Comparison of ENCODE assay signal across 16 mouse cellular contexts in the genomic region with DNA sequence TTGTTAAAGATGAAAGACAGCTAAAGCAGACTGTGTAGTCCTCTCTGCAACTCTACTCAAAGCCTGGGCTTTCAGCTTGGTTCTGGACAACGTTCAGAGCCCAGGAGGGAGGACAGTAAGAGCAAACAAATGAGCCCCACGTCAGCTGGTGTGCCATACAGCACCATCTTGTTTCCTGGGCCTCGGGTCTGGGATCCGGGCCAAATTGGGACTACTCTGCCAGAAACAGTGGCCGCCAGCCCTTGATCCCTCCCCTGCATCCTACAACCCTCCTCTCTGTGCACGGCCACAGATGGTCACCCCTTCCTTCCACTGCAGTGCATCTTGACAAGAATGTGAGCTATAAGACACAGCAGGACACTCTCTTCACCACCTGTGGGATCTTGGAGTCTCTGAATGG.
DNase-seq lines count a peak whose midpoint lies in the region; ATAC-seq and TF ChIP-seq lines count a peak whose summit lies in the region.
"Had no signal": no experiment of that assay in that cellular context is flagged by ENCODE, and none has a peak within 500 bp of the region (broad histone marks: within the 10 kb centered on the region; RNA-seq: fewer than 3 reads in every experiment).

No protein-coding gene starts in this region.

- no peak overlapping the region for H3K9ac ChIP-seq in hindbrain, postnatal 0 days (replicated peaks; ENCODE audit: low read length)
- no peak overlapping the region for H3K9ac ChIP-seq in hindbrain, embryonic 12.5 days
- no peak overlapping the region for H3K9ac ChIP-seq in midbrain, postnatal 0 days (replicated peaks; ENCODE audit: low read length, poor library complexity, severe bottlenecking)
- no peak overlapping the region for H3K9ac ChIP-seq in midbrain, embryonic 15.5 days
- H3K9ac ChIP-seq: limb, embryonic 15.5 days; liver, postnatal 0 days; neural tube, embryonic 12.5 days had no signal

- no peak overlapping the region for H3K4me3 ChIP-seq in hindbrain, postnatal 0 days (ENCODE audit: low read length)
- no peak overlapping the region for H3K4me3 ChIP-seq in hindbrain, embryonic 12.5 days
- H3K4me3 ChIP-seq in midbrain, postnatal 0 days (ENCODE audit: low read depth, low read length), result no peak overlapping the region
- H3K4me3 ChIP-seq in midbrain, embryonic 15.5 days, result no peak overlapping the region
- H3K4me3 ChIP-seq: limb, embryonic 15.5 days; neural tube, embryonic 12.5 days had no signal

- no peaks in the 10 kb centered on the region for H3K36me3 ChIP-seq in hindbrain, postnatal 0 days (ENCODE audit: insufficient read depth, low read length)
- H3K36me3 ChIP-seq in hindbrain, embryonic 12.5 days, result no peaks in the 10 kb centered on the region
- no peaks in the 10 kb centered on the region for H3K36me3 ChIP-seq in midbrain, postnatal 0 days (ENCODE audit: insufficient read depth, low read length)
- H3K36me3 ChIP-seq in midbrain, embryonic 15.5 days (replicated peaks), result no peaks in the 10 kb centered on the region
- H3K36me3 ChIP-seq: limb, embryonic 15.5 days; neural tube, embryonic 12.5 days had no signal

- WGBS in hindbrain, postnatal 0 days, result 36% methylated on average over 6 of the region's 6 CpGs
- WGBS in hindbrain, embryonic 12.5 days, result 80% methylated on average over 6 of the region's 6 CpGs
- 68% methylated on average over 6 of the region's 6 CpGs for WGBS in midbrain, postnatal 0 days
- WGBS in midbrain, embryonic 15.5 days, result 65% methylated on average over 6 of the region's 6 CpGs

- ATAC-seq in hindbrain, postnatal 0 days, result peak; percentile 86
- ATAC-seq in hindbrain, embryonic 12.5 days (ENCODE audit: low FRiP score), result no peak
- no peak for ATAC-seq in midbrain, postnatal 0 days (ENCODE audit: low FRiP score)
- ATAC-seq in midbrain, embryonic 15.5 days (replicated peaks), result no peak
- ATAC-seq: liver, postnatal 0 days; midbrain, embryonic 16.5 days had no signal

- TF ChIP-seq CTCF in hindbrain, postnatal 0 days (IDR thresholded peaks at IDR 0.05; ENCODE audit: low read depth), result no peak
- no peak for TF ChIP-seq CTCF in midbrain, postnatal 0 days (IDR thresholded peaks at IDR 0.05)

- H3K4me2 ChIP-seq in hindbrain, postnatal 0 days (ENCODE audit: low read depth, low read length), result no peak overlapping the region
- H3K4me2 ChIP-seq in hindbrain, embryonic 12.5 days (replicated peaks), result no peak overlapping the region
- H3K4me2 ChIP-seq in midbrain, postnatal 0 days (ENCODE audit: low read depth, low read length, poor library complexity, severe bottlenecking), result no peak overlapping the region
- no peak overlapping the region for H3K4me2 ChIP-seq in midbrain, embryonic 15.5 days
- H3K4me2 ChIP-seq: limb, embryonic 15.5 days; neural tube, embryonic 12.5 days had no signal

- no peak overlapping the region for H3K27ac ChIP-seq in hindbrain, postnatal 0 days
- H3K27ac ChIP-seq in hindbrain, embryonic 12.5 days, result no peak overlapping the region
- H3K27ac ChIP-seq in midbrain, postnatal 0 days (ENCODE audit: low read depth, low read length), result no peak overlapping the region
- no peak overlapping the region for H3K27ac ChIP-seq in midbrain, embryonic 15.5 days
- H3K27ac ChIP-seq: limb, embryonic 15.5 days; macrophage; neural tube, embryonic 12.5 days had no signal

- H3K9me3 ChIP-seq in hindbrain, postnatal 0 days (ENCODE audit: low read length), result no peaks in the 10 kb centered on the region
- H3K9me3 ChIP-seq in hindbrain, embryonic 12.5 days (replicated peaks), result no peaks in the 10 kb centered on the region
- H3K9me3 ChIP-seq in midbrain, postnatal 0 days (ENCODE audit: low read length), result no peaks in the 10 kb centered on the region
- H3K9me3 ChIP-seq in midbrain, embryonic 15.5 days, result no peaks in the 10 kb centered on the region
- H3K9me3 ChIP-seq: limb, embryonic 15.5 days; neural tube, embryonic 12.5 days had no signal

- peak; percentile 76 for DNase-seq in hindbrain, postnatal 0 days (ENCODE audit: low spot score)
- peak; percentile 78 for DNase-seq in midbrain, postnatal 0 days (ENCODE audit: low spot score)
- peak; percentile 42 for DNase-seq in cerebellum, adult 11-12 months
- DNase-seq in cerebellum, postnatal 25 days, result peak; percentile 69 to 79
- no peak for DNase-seq in adrenal gland, postnatal 4 days (ENCODE audit: low spot score in 2 of 2)
- no peak for DNase-seq in spleen, postnatal 10 days (ENCODE audit: low spot score in 2 of 2)
- DNase-seq: embryo, embryonic 11 days; gastrocnemius, postnatal 10 days; liver, postnatal 0 days; spleen, adult 18-20 months had no signal

- H3K4me1 ChIP-seq in hindbrain, postnatal 0 days (ENCODE audit: insufficient read depth, low read length), result no peaks in the 10 kb centered on the region
- 0 out of 2 replicates have a peak, but pooled peaks cover 2% of the 10 kb centered on the region for H3K4me1 ChIP-seq in hindbrain, embryonic 12.5 days
- H3K4me1 ChIP-seq in midbrain, postnatal 0 days (ENCODE audit: insufficient read depth, low read length), result no peaks in the 10 kb centered on the region
- peaks cover 4% of the 10 kb centered on the region; the same call in 1 of the 2 replicates for H3K4me1 ChIP-seq in midbrain, embryonic 15.5 days
- H3K4me1 ChIP-seq: limb, embryonic 15.5 days; neural tube, embryonic 12.5 days had no signal

- no peaks in the 10 kb centered on the region for H3K27me3 ChIP-seq in hindbrain, postnatal 0 days (ENCODE audit: insufficient read depth, low read length)
- H3K27me3 ChIP-seq in hindbrain, embryonic 12.5 days, result no peaks in the 10 kb centered on the region
- H3K27me3 ChIP-seq in midbrain, postnatal 0 days (ENCODE audit: insufficient read depth, low read length), result no peaks in the 10 kb centered on the region
- H3K27me3 ChIP-seq in midbrain, embryonic 15.5 days (replicated peaks), result no peaks in the 10 kb centered on the region
- H3K27me3 ChIP-seq: limb, embryonic 15.5 days; neural tube, embryonic 12.5 days had no signal

Comparison
In these comparisons a context has a peak if more than half of its experiments do, and no peak if none do; other contexts are left out.
1. DNase-seq: peak in hindbrain, postnatal 0 days (single experiment), midbrain, postnatal 0 days (single experiment), cerebellum, adult 11-12 months (single experiment) and cerebellum, postnatal 25 days (2 of 2); none in adrenal gland, postnatal 4 days (0 of 2) and spleen, postnatal 10 days (0 of 2).